Mouse (Mus musculus) left cerebral cortex, postnatal 4 days (tissue): ENCODE measurements at regions not wholly inside any gene's neighbourhood (a gene's known extent, or its start where the extent isn't known, plus 50 kb on each side); places are given as distances from the start of the nearest gene placed in this dataset.

Experiments used
- DNase-seq: peaks from one replicate; pipeline ENCODE4 v3.0.0-alpha.2; 2022
- intact Hi-C: fragments of 180-260 bp; cut with DNase I; formaldehyde crosslinking; loops from one replicate; pipeline ENCODE4 v1.15.1; 2025

GRCm38 (mm10) chr7:135965528-135965927 is 249.4 kb upstream of the Mki67 start:
- DNase-seq: peak; percentile 58
- intact Hi-C loops: no loop called here

GRCm38 (mm10) chr7:135966231-135966630 is 250.1 kb upstream of the Mki67 start:
- intact Hi-C loops: no loop called here

GRCm38 (mm10) chr7:135968638-135969037 is 252.5 kb upstream of the Mki67 start:
- no peak for DNase-seq
- intact Hi-C loops: no loop called here

More at GRCm38 (mm10) chr7:135966231-135966630, 250.1 kb upstream of the Mki67 start:
- no peak for DNase-seq

- no peak for DNase-seq
- intact Hi-C loops: no loop called here
These were observed 269.9 kb upstream of the Mki67 start for GRCm38 (mm10) chr7:135986021-135986420.

GRCm38 (mm10) chr7:135990321-135990720 is 274.2 kb upstream of the Mki67 start:
- intact Hi-C loops: no loop called here
- no peak for DNase-seq

- intact Hi-C loops: no loop called here
- peak; percentile 77 for DNase-seq
These were observed 280.7 kb upstream of the Mki67 start for GRCm38 (mm10) chr7:135996896-135997295.

GRCm38 (mm10) chr7:135997640-135998039 is 281.5 kb upstream of the Mki67 start:
- intact Hi-C loops: no loop called here
- no peak for DNase-seq

- intact Hi-C loops: no loop called here
- DNase-seq: no peak
These were observed 286.2 kb upstream of the Mki67 start for GRCm38 (mm10) chr7:136002382-136002781.

GRCm38 (mm10) chr7:136003291-136003690 is 287.1 kb upstream of the Mki67 start:
- intact Hi-C loops: no loop called here
- no peak for DNase-seq

GRCm38 (mm10) chr7:136007796-136008455 is 291.8 kb upstream of the Mki67 start:
- intact Hi-C loops: no loop called here
- peak; percentile 22 for DNase-seq

GRCm38 (mm10) chr7:136008486-136008885 is 292.3 kb upstream of the Mki67 start:
- intact Hi-C loops: no loop called here
- DNase-seq: no peak

- peak; percentile 90 for DNase-seq
- intact Hi-C loops: no loop called here
These were observed 293.9 kb upstream of the Mki67 start for GRCm38 (mm10) chr7:136010013-136010412.

GRCm38 (mm10) chr7:136014706-136015105 is 298.5 kb upstream of the Mki67 start:
- intact Hi-C loops: no loop called here
- DNase-seq: no peak

GRCm38 (mm10) chr7:136016918-136017317 is 300.8 kb upstream of the Mki67 start:
- DNase-seq: peak; percentile 47
- intact Hi-C loops: no loop called here

- DNase-seq: no peak
- intact Hi-C loops: no loop called here
These were observed 304.4 kb upstream of the Mki67 start for GRCm38 (mm10) chr7:136020577-136020976.

- intact Hi-C loops: no loop called here
- DNase-seq: no peak
These were observed 304.9 kb upstream of the Mki67 start for GRCm38 (mm10) chr7:136021071-136021470.

GRCm38 (mm10) chr7:136022781-136023448 is 306.8 kb upstream of the Mki67 start:
- no peak for DNase-seq
- intact Hi-C loops: no loop called here

GRCm38 (mm10) chr7:136026451-136026850 is 310.3 kb upstream of the Mki67 start:
- intact Hi-C loops: no loop called here
- no peak for DNase-seq

GRCm38 (mm10) chr7:136032026-136032425 is 315.9 kb upstream of the Mki67 start:
- DNase-seq: peak; percentile 42
- intact Hi-C loops: no loop called here

GRCm38 (mm10) chr7:136033536-136033935 is 317.4 kb upstream of the Mki67 start:
- DNase-seq: no peak
- intact Hi-C loops: no loop called here

GRCm38 (mm10) chr7:136035735-136036134 is 319.6 kb upstream of the Mki67 start:
- peak; percentile 31 for DNase-seq
- intact Hi-C loops: no loop called here

- intact Hi-C loops: no loop called here
- DNase-seq: no peak
These were observed 321.9 kb upstream of the Mki67 start for GRCm38 (mm10) chr7:136038072-136038471.
